Mouse (Mus musculus) stomach, postnatal 0 days (tissue): ENCODE results near the gene Riok2. TPM values are rescaled to one million over a fixed set of nuclear protein-coding genes. Genes with fewer than 3 reads are reported as not detected.

Source experiments
- ATAC-seq: fragments of 200-750 bp; cut with Nextera tagmentation; 2 replicates; pipeline ENCODE4 v1.8.0; 2017; ENCODE audit not compliant: low FRiP score, low TSS enrichment
- DNase-seq: peaks from one replicate; pipeline ENCODE4 v3.0.0-alpha.2; 2016; ENCODE audit warnings: low spot score
- H3K27ac ChIP-seq: fragments of 300-500 bp; sonication (generic); replicated peaks from 2 replicates; pipeline ENCODE4 v1.5.1; 2014; ENCODE audit warnings: mild to moderate bottlenecking, control low read depth
- H3K27me3 ChIP-seq: fragments of 300-500 bp; sonication (generic); 2 replicates; pipeline ENCODE4 v1.6.1; 2014; ENCODE audit warnings: low read length; ENCODE audit not compliant: control insufficient read depth, insufficient read depth
- H3K36me3 ChIP-seq: fragments of 300-500 bp; sonication (generic); 2 replicates; pipeline ENCODE4 v1.6.1; 2014; ENCODE audit warnings: low read length, mixed read lengths; ENCODE audit not compliant: control insufficient read depth, insufficient read depth
- H3K4me1 ChIP-seq: fragments of 300-500 bp; sonication (generic); replicated peaks from 2 replicates; pipeline ENCODE4 v1.6.1; 2014; ENCODE audit warnings: antibody characterized with exemption; ENCODE audit not compliant: control insufficient read depth, insufficient read depth
- H3K4me2 ChIP-seq: fragments of 300-500 bp; sonication (generic); replicated peaks from 2 replicates; pipeline ENCODE4 v1.6.1; 2014; ENCODE audit warnings: low read depth, mild to moderate bottlenecking, control low read depth, moderate library complexity
- H3K4me3 ChIP-seq: fragments of 300-500 bp; sonication (generic); 2 replicates; pipeline ENCODE4 v1.5.1; 2014; ENCODE audit warnings: low read depth, low read length, control low read depth
- H3K9ac ChIP-seq: fragments of 300-500 bp; sonication (generic); 2 replicates; pipeline ENCODE4 v1.6.1; 2014; ENCODE audit warnings: mild to moderate bottlenecking, low read length, control low read depth, mixed read lengths
- H3K9me3 ChIP-seq: fragments of 300-500 bp; sonication (generic); 2 replicates; pipeline ENCODE4 v1.6.1; 2016; ENCODE audit warnings: low read length; ENCODE audit not compliant: control insufficient read depth
- CTCF ChIP-seq: IDR thresholded peaks from 2 replicates; pipeline ENCODE4 v1.5.1; 2016; ENCODE audit warnings: antibody characterized with exemption, low read depth, mild to moderate bottlenecking, moderate library complexity
- EP300 ChIP-seq: optimal IDR thresholded peaks from 2 replicates; pipeline ENCODE3; 2016; ENCODE audit warnings: antibody characterized with exemption
- WGBS: fragments of 180-500 bp; shearing (Covaris S2); extraction: QIAGEN DNeasy Blood & Tissue Kit; methylation state at CpG from one replicate; pipeline ENCODE4 v1.1.7; 2014; 5-methylcytosine and 5-hydroxymethylcytosine counted together
- polyA plus RNA-seq: library from polyadenylated mRNA; unstranded; fragments of >200 nt; fragmentation: Nextera tagmentation; extraction: Ambion mirVana; gene quantifications from 2 replicates; pipeline ENCODE4 v1.2.1, GENCODE M21; 2015

Gene Riok2
- polyA plus RNA-seq, 1 experiment from 2014 or later, result 13.9 TPM

DNA sequence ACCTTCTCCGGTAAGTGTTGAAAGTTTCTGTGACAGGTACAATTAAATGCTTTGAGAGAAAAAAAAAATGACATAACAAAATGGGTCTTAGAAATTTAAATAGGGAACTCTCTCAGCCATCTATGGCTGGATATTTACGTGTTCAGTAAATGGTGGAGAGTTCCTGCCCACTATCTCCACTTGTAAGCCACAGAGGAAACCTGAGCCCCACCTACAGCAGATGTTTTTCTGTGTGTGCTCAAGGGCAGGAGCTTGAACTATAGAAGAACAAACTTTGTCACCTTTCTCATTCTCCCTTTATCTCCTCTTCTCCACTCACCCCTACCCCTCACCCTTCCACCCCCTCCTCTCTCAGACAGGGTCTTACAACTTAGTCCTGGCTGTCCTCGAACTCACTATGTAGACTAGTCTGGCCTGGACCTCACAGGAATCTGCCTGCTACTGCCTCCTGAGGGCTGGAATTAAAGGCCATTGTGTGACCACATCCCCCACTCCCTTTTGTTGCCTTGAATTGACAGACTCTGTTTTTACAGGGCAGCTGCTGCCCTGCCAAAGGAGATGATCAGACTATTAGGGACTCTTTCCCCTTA is 70.3 kb downstream of the Riok2 start:
- Histone ChIP-seq H3K4me1 (no peaks in the 10 kb centered on the region), H3K27me3 (no peaks in the 10 kb centered on the region), H3K9ac (no peak overlapping the region), H3K4me3 (no peak overlapping the region), H3K27ac (no peak overlapping the region), H3K4me2 (no peak overlapping the region), H3K9me3 (no peaks in the 10 kb centered on the region), H3K36me3 (no peaks in the 10 kb centered on the region)
- WGBS, result 67% methylated on average over 3 of the region's 3 CpGs
- DNase-seq, result no peak
- TF ChIP-seq CTCF (no peak), EP300 (no peak)
- ATAC-seq, result no peak

Other genes with a start within 250 kb of the Riok2 start
- gene Lix1, start 28.4 kb downstream of the Riok2 start, polyA plus RNA-seq, result 4.8 and 5.3 TPM in 2 replicates